Comparison of ENCODE assay signal across 12 mouse cellular contexts in genomic region chr7:111123761-111124546, GRCm38 (mm10). TPM values are rescaled to one million over a fixed set of nuclear protein-coding genes. Genes with fewer than 3 reads are reported as not detected.
DNase-seq lines count a peak whose midpoint lies in the region; ATAC-seq and TF ChIP-seq lines count a peak whose summit lies in the region.
"Had no signal": no experiment of that assay in that cellular context is flagged by ENCODE, and none has a peak within 500 bp of the region (broad histone marks: within the 10 kb centered on the region; RNA-seq: fewer than 3 reads in every experiment).

No protein-coding gene starts in this region.

- no peak for TF ChIP-seq RAD21 in MEL (IDR thresholded peaks at IDR 0.05; ENCODE audit: low read depth, low read length)

- TF ChIP-seq POLR2A in MEL (IDR thresholded peaks at IDR 0.05; ENCODE audit: control insufficient read depth in 1 of 2, insufficient read depth in 1 of 2, low read depth in 1 of 2, low read length in 2 of 2, poor library complexity in 1 of 2) = no peak

- no peaks in the 10 kb centered on the region for H3K27me3 ChIP-seq in MEL (ENCODE audit: control insufficient read depth in 1 of 2, insufficient read depth in 2 of 2, low read length in 2 of 2)
- H3K27me3 ChIP-seq in liver, embryonic 12.5 days (replicated peaks) = peaks cover 2% of the 10 kb centered on the region; the same call in 1 of the 2 replicates
- H3K27me3 ChIP-seq: forebrain, embryonic 13.5 days; midbrain, embryonic 15.5 days had no signal

- TF ChIP-seq CTCF in MEL (IDR thresholded peaks at IDR 0.05 in 2 of 3, conservative IDR thresholded peaks at IDR 0.05 in 1 of 3; ENCODE audit: control insufficient read depth in 1 of 3, insufficient read depth in 1 of 3, low read depth in 2 of 3, low read length in 3 of 3, poor library complexity in 1 of 3, severe bottlenecking in 1 of 3) = no peak

- H3K4me1 ChIP-seq in MEL (ENCODE audit: control insufficient read depth in 1 of 2, insufficient read depth in 2 of 2, low read length in 2 of 2) = peaks cover 7 to 9% of the 10 kb centered on the region in 2 experiments
- peaks cover 30% of the 10 kb centered on the region for H3K4me1 ChIP-seq in liver, embryonic 12.5 days

- TF ChIP-seq EP300 in MEL (IDR thresholded peaks at IDR 0.05; ENCODE audit: low read depth in 1 of 2, low read length in 2 of 2) = no peak; a peak in 1 of 4 replicates

- peaks cover 0 to 16% of the 10 kb centered on the region in 2 experiments; a peak in 3 of 4 replicates for H3K36me3 ChIP-seq in MEL (ENCODE audit: control insufficient read depth in 1 of 2, insufficient read depth in 2 of 2, low read length in 2 of 2)
- H3K36me3 ChIP-seq in liver, embryonic 12.5 days = no peaks in the 10 kb centered on the region
- H3K36me3 ChIP-seq: midbrain, embryonic 15.5 days had no signal

- H3K79me2 ChIP-seq in MEL (ENCODE audit: control insufficient read depth, insufficient read depth, low read length, poor library complexity) = peaks cover 12% of the 10 kb centered on the region

- peak overlapping the region; percentile 35 for H3K9ac ChIP-seq in MEL (ENCODE audit: control insufficient read depth, low read depth, low read length, poor library complexity, severe bottlenecking)
- H3K9ac ChIP-seq in liver, embryonic 12.5 days = no peak overlapping the region

- H3K4me2 ChIP-seq in liver, embryonic 12.5 days = peak overlapping the region; percentile 47

- ATAC-seq in liver, embryonic 12.5 days = no peak

- no peaks in the 10 kb centered on the region for H3K9me3 ChIP-seq in MEL (replicated peaks; ENCODE audit: insufficient read depth, low read length)
- no peaks in the 10 kb centered on the region for H3K9me3 ChIP-seq in liver, embryonic 12.5 days (replicated peaks)
- H3K9me3 ChIP-seq: forebrain, embryonic 13.5 days; midbrain, embryonic 15.5 days had no signal

- H3K27ac ChIP-seq in MEL (ENCODE audit: control insufficient read depth, low read depth, low read length) = peak overlapping the region; percentile 19
- H3K27ac ChIP-seq in liver, embryonic 12.5 days = no peak overlapping the region

- WGBS in liver, embryonic 12.5 days (ENCODE audit: insufficient replicate concordance) = 81% methylated on average over 2 of the region's 2 CpGs

- peak overlapping the region in 1 of 2 experiments; percentile 71; a peak in 1 of 4 replicates for H3K4me3 ChIP-seq in MEL (ENCODE audit: control insufficient read depth in 1 of 2, insufficient read depth in 1 of 2, low read depth in 2 of 2, low read length in 2 of 2)
- H3K4me3 ChIP-seq in liver, embryonic 12.5 days = 0 out of 2 replicates have a peak overlapping the region, but pooled peaks have one; percentile 25

- DNase-seq in lung, postnatal 36 days = peak; percentile 47
- no peak for DNase-seq in lung, postnatal 10 days
- DNase-seq in MEL (ENCODE audit: low read depth, low spot score) = peak; percentile 46
- peak; percentile 29 to 52 for DNase-seq in monocyte, adult 2 months (ENCODE audit: low read depth in 1 of 2, low spot score in 2 of 2)
- no peak for DNase-seq in layer of hippocampus, adult 9-11 months
- no peak for DNase-seq in kidney, postnatal 10 days
- DNase-seq: cerebellum, postnatal 25 days; heart, postnatal 36 days; lung, adult 2 months had no signal

TF ChIP-seq in MEL, 35 proteins besides CTCF, POLR2A, EP300 and RAD21:
- no peak for TF ChIP-seq ZMIZ1 (IDR thresholded peaks at IDR 0.05; ENCODE audit: low read depth, low read length)
- no peak for TF ChIP-seq ZKSCAN1 (IDR thresholded peaks at IDR 0.05; ENCODE audit: low read depth, low read length)
- TF ChIP-seq CHD1 (IDR thresholded peaks at IDR 0.05; ENCODE audit: low read depth, low read length) = no peak
- TF ChIP-seq MAFK (IDR thresholded peaks at IDR 0.05; ENCODE audit: borderline replicate concordance, low read depth, low read length) = no peak
- TF ChIP-seq TCF12 (IDR thresholded peaks at IDR 0.05; ENCODE audit: low read depth, low read length) = no peak
- TF ChIP-seq ZNF384 (IDR thresholded peaks at IDR 0.05; ENCODE audit: low read depth, low read length) = no peak

RNA-seq across cellular contexts. Expression of gene Eif4g2, which starts 41.1 kb away (rescaled TPM):
- 332 and 344 TPM in 2 replicates for total RNA-seq in MEL (2012; rRNA removed)
- polyA plus RNA-seq in MEL (2012; ENCODE audit: insufficient read depth in 1 of 2, insufficient read length in 2 of 2, low read depth in 1 of 2, low replicate concordance in 2 of 2, missing spikeins in 1 of 2) = 100 to 1,000 TPM; 935 to 958 TPM
- polyA plus RNA-seq in liver, embryonic 12.5 days (2016; fragmentation: Nextera tagmentation; extraction: Ambion mirVana) = 687 and 693 TPM in 2 replicates

Comparison
In these comparisons a context has a peak if more than half of its experiments do, and no peak if none do; other contexts are left out.
1. DNase-seq: peak in lung, postnatal 36 days (single experiment), MEL (single experiment) and monocyte, adult 2 months (2 of 2); none in lung, postnatal 10 days (single experiment), layer of hippocampus, adult 9-11 months (single experiment) and kidney, postnatal 10 days (single experiment).